Mouse (Mus musculus): ENCODE data around the gene Camk2g. TPM values are rescaled to one million over a fixed set of nuclear protein-coding genes. Genes with fewer than 3 reads are reported as not detected.
"Not testable (repeated sequence)": the region's sequence is repeated elsewhere in the genome, so short reads cannot be mapped to it uniquely, and the experiment has no call there.

The Camk2g gene
- total RNA-seq, 2 experiments from 2014 or later, result 322 to 378 TPM

GRCm38 (mm10) chr14:20721371-20721770 lies 72.5 kb downstream of the Camk2g start:
- intact Hi-C loops (cut with DNase I), result no loop called here
- no peak for DNase-seq (ENCODE audit: low spot score in 2 of 2)

GRCm38 (mm10) chr14:20719767-20720166 lies 74.1 kb downstream of the Camk2g start:
- intact Hi-C loops (cut with DNase I), result no loop called here
- no peak for DNase-seq (ENCODE audit: low spot score in 2 of 2)

GRCm38 (mm10) chr14:20718443-20718842 lies 75.4 kb downstream of the Camk2g start:
- intact Hi-C loops (cut with DNase I), result no loop called here

GRCm38 (mm10) chr14:20713832-20714231 lies 80.1 kb downstream of the Camk2g start:
- no peak for DNase-seq (ENCODE audit: low spot score in 2 of 2)
- intact Hi-C loops (cut with DNase I), result no loop called here

More at GRCm38 (mm10) chr14:20718443-20718842, 75.4 kb downstream of the Camk2g start:
- DNase-seq (ENCODE audit: low spot score in 2 of 2), result no peak

GRCm38 (mm10) chr14:20708239-20708638 lies 85.6 kb downstream of the Camk2g start:
- intact Hi-C loops (cut with DNase I), result no loop called here

GRCm38 (mm10) chr14:20707201-20708190 lies 86.4 kb downstream of the Camk2g start, which contains the start of gene Zswim8:
Gene Zswim8 (plus strand): TSS chr14:20707552.
- intact Hi-C loops (cut with DNase I), result no loop called here
- peak; percentile 94 to 95 for DNase-seq (ENCODE audit: low spot score in 2 of 2)

More at GRCm38 (mm10) chr14:20708239-20708638, 85.6 kb downstream of the Camk2g start:
- no peak for DNase-seq (ENCODE audit: low spot score in 2 of 2)

GRCm38 (mm10) chr14:20703461-20703860 lies 90.4 kb downstream of the Camk2g start:
- intact Hi-C loops (cut with DNase I); DNase-seq (ENCODE audit: low spot score in 2 of 2): not testable (repeated sequence)

GRCm38 (mm10) chr14:20702741-20703381 lies 91.0 kb downstream of the Camk2g start, which contains the start of gene Chchd1:
Gene Chchd1 (plus strand): TSS chr14:20703006.
- intact Hi-C loops (cut with DNase I), result no loop called here
- DNase-seq (ENCODE audit: low spot score in 2 of 2), result peak; percentile 92 to 94

- DNase-seq (ENCODE audit: low spot score in 2 of 2), result no peak
- intact Hi-C loops (cut with DNase I), result no loop called here
These were observed 91.7 kb downstream of the Camk2g start for GRCm38 (mm10) chr14:20702096-20702740.

- intact Hi-C loops (cut with DNase I), result no loop called here
- DNase-seq (ENCODE audit: low spot score in 2 of 2), result no peak
These were observed 92.3 kb downstream of the Camk2g start for GRCm38 (mm10) chr14:20701554-20701953.

GRCm38 (mm10) chr14:20700362-20700761 lies 93.5 kb downstream of the Camk2g start:
- intact Hi-C loops (cut with DNase I), result no loop called here
- DNase-seq (ENCODE audit: low spot score in 2 of 2), result no peak

- intact Hi-C loops (cut with DNase I), result no loop called here
- DNase-seq (ENCODE audit: low spot score in 2 of 2), result no peak
These were observed 95.4 kb downstream of the Camk2g start for GRCm38 (mm10) chr14:20698515-20698914.

GRCm38 (mm10) chr14:20696986-20697385 lies 96.9 kb downstream of the Camk2g start:
- DNase-seq (ENCODE audit: low spot score in 2 of 2), result peak in 1 of 2 experiments; percentile 32
- intact Hi-C loops (cut with DNase I), result no loop called here

GRCm38 (mm10) chr14:20695761-20696520 lies 97.9 kb downstream of the Camk2g start:
- intact Hi-C loops (cut with DNase I), result no loop called here
- no peak for DNase-seq (ENCODE audit: low spot score in 2 of 2)

- intact Hi-C loops (cut with DNase I), result no loop called here
- peak; percentile 81 to 87 for DNase-seq (ENCODE audit: low spot score in 2 of 2)
These were observed 98.8 kb downstream of the Camk2g start, which contains the start of gene Fut11 for GRCm38 (mm10) chr14:20694884-20695760. Gene Fut11 (plus strand): TSS chr14:20694968.

GRCm38 (mm10) chr14:20694185-20694883 lies 99.6 kb downstream of the Camk2g start:
- DNase-seq (ENCODE audit: low spot score in 2 of 2), result peak; percentile 22 to 25
- intact Hi-C loops (cut with DNase I), result no loop called here

GRCm38 (mm10) chr14:20693589-20694101 lies 100.2 kb downstream of the Camk2g start:
- intact Hi-C loops (cut with DNase I), result no loop called here
- no peak for DNase-seq (ENCODE audit: low spot score in 2 of 2)

All from left cerebral cortex, postnatal 36 days (tissue).